8 mouse cellular contexts compared by ENCODE assay signal in genomic region chr1:180333588-180333987, GRCm38 (mm10). TPM values are rescaled to one million over a fixed set of nuclear protein-coding genes. Genes with fewer than 3 reads are reported as not detected.
A peak's percentile ranks its signal among the peaks of the same experiment; 100 is the strongest.
DNase-seq lines count a peak whose midpoint lies in the region; ATAC-seq lines count a peak whose summit lies in the region.

No protein-coding gene starts in this region.

- no peak overlapping the region for H3K27ac ChIP-seq in midbrain, embryonic 10.5 days (replicated peaks)
- no peak overlapping the region for H3K27ac ChIP-seq in midbrain, embryonic 13.5 days
- no peak overlapping the region for H3K27ac ChIP-seq in stomach, embryonic 14.5 days (ENCODE audit: low read length)

- H3K27me3 ChIP-seq in midbrain, embryonic 10.5 days (ENCODE audit: low read depth, poor library complexity, severe bottlenecking), result peaks cover 67% of the 10 kb centered on the region
- H3K27me3 ChIP-seq in midbrain, embryonic 13.5 days, result peaks cover 38% of the 10 kb centered on the region
- no peaks in the 10 kb centered on the region for H3K27me3 ChIP-seq in stomach, embryonic 14.5 days (ENCODE audit: control insufficient read depth, insufficient read depth, low read length)

- H3K9ac ChIP-seq in midbrain, embryonic 13.5 days (replicated peaks), result no peak overlapping the region
- H3K9ac ChIP-seq in stomach, embryonic 14.5 days (replicated peaks; ENCODE audit: low read depth, low read length), result peak overlapping the region; percentile 22; the same call in 1 of the 2 replicates

- ATAC-seq in midbrain, embryonic 13.5 days, result no peak
- no peak for ATAC-seq in stomach, embryonic 14.5 days (ENCODE audit: insufficient number of reproducible peaks, insufficient read depth, low FRiP score, low read depth)

- H3K9me3 ChIP-seq in midbrain, embryonic 10.5 days (replicated peaks), result no peaks in the 10 kb centered on the region
- no peaks in the 10 kb centered on the region for H3K9me3 ChIP-seq in midbrain, embryonic 13.5 days
- H3K9me3 ChIP-seq in stomach, embryonic 14.5 days (ENCODE audit: control insufficient read depth, low read depth, low read length), result no peaks in the 10 kb centered on the region

- DNase-seq in cerebellum, adult 18-20 months, result peak; percentile 14 to 24
- no peak for DNase-seq in cerebellum, adult 11 months
- DNase-seq in midbrain, embryonic 10.5 days (ENCODE audit: low spot score), result no peak
- DNase-seq in kidney, postnatal 25 days, result peak; percentile 52 to 68
- DNase-seq in right cerebral cortex, postnatal 25 days, result no peak
- DNase-seq in layer of hippocampus, adult 18-20 months (ENCODE audit: low spot score in 2 of 2), result no peak

- peaks cover 53% of the 10 kb centered on the region for H3K4me1 ChIP-seq in midbrain, embryonic 10.5 days
- H3K4me1 ChIP-seq in midbrain, embryonic 13.5 days (replicated peaks), result peaks cover 41% of the 10 kb centered on the region
- peaks cover 39% of the 10 kb centered on the region for H3K4me1 ChIP-seq in stomach, embryonic 14.5 days (ENCODE audit: control insufficient read depth, insufficient read depth, low read length)

- no peak overlapping the region for H3K4me2 ChIP-seq in midbrain, embryonic 13.5 days (replicated peaks)
- peak overlapping the region; percentile 99 for H3K4me2 ChIP-seq in stomach, embryonic 14.5 days (replicated peaks; ENCODE audit: low read depth, low read length)

- H3K4me3 ChIP-seq in midbrain, embryonic 10.5 days, result peak overlapping the region; percentile 4; the same call in 1 of the 2 replicates
- no peak overlapping the region for H3K4me3 ChIP-seq in midbrain, embryonic 13.5 days (replicated peaks)
- peak overlapping the region; percentile 75 for H3K4me3 ChIP-seq in stomach, embryonic 14.5 days (ENCODE audit: low read depth, low read length)

- H3K36me3 ChIP-seq in midbrain, embryonic 10.5 days, result no peaks in the 10 kb centered on the region
- no peaks in the 10 kb centered on the region for H3K36me3 ChIP-seq in midbrain, embryonic 13.5 days
- peaks cover 5% of the 10 kb centered on the region; the same call in 1 of the 2 replicates for H3K36me3 ChIP-seq in stomach, embryonic 14.5 days (ENCODE audit: control insufficient read depth, insufficient read depth, low read length)

- WGBS in midbrain, embryonic 10.5 days, result 20% methylated on average over 6 of the region's 6 CpGs
- 32% methylated on average over 6 of the region's 6 CpGs for WGBS in midbrain, embryonic 13.5 days
- 50% methylated on average over 6 of the region's 6 CpGs for WGBS in stomach, embryonic 14.5 days

RNA-seq across cellular contexts. Expression of gene Itpkb, which starts 3.3 kb away (rescaled TPM):
- 2.2 and 2.8 TPM in 2 replicates for polyA plus RNA-seq in midbrain, embryonic 10.5 days (2016; fragmentation: Nextera tagmentation; extraction: Ambion mirVana)
- 2.2 and 2.5 TPM in 2 replicates for polyA plus RNA-seq in midbrain, embryonic 13.5 days (2015; fragmentation: Nextera tagmentation; extraction: Ambion mirVana)
- 10.4 and 10.9 TPM in 2 replicates for polyA plus RNA-seq in stomach, embryonic 14.5 days (2014; fragmentation: Nextera tagmentation; extraction: Ambion mirVana)
- 10 to 100 TPM; 27.2 to 27.4 TPM for total RNA-seq in layer of hippocampus, adult 18-20 months (2021)

Comparison
In these comparisons a context has a peak if more than half of its experiments do, and no peak if none do; other contexts are left out.
1. DNase-seq: peak in cerebellum, adult 18-20 months (2 of 2) and kidney, postnatal 25 days (2 of 2); none in cerebellum, adult 11 months (single experiment), midbrain, embryonic 10.5 days (single experiment), right cerebral cortex, postnatal 25 days (single experiment) and layer of hippocampus, adult 18-20 months (0 of 2).